Mouse (Mus musculus): ENCODE measurements around the gene 2610528A11Rik.
"Not testable (repeated sequence)": the region's sequence is repeated elsewhere in the genome, so short reads cannot be mapped to it uniquely, and the experiment has no call there.

The 2610528A11Rik gene

DNA sequence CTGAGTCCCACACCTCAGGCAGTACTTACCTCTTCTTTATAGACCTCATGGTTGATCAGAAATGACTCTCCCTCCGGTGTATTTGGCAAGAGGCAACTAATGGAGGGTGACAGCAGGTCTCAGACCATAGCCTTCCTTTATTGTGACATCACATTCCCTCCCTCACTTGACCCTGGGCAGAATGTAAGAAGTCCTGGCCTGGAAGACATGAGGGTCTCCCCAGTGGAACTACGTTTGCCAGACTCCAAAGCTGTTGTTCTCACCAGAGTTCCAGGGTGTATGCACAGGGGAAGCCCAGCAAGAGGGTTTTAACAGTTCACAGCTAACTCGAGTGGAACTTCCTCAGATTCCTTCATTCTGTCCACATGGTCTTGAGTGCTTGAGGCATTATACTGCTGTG is at the start of gene 2610528A11Rik:
Gene 2610528A11Rik, minus strand, starts transcription at position 101 of the 400 bp plus-strand sequence.
- no peak for DNase-seq

DNA sequence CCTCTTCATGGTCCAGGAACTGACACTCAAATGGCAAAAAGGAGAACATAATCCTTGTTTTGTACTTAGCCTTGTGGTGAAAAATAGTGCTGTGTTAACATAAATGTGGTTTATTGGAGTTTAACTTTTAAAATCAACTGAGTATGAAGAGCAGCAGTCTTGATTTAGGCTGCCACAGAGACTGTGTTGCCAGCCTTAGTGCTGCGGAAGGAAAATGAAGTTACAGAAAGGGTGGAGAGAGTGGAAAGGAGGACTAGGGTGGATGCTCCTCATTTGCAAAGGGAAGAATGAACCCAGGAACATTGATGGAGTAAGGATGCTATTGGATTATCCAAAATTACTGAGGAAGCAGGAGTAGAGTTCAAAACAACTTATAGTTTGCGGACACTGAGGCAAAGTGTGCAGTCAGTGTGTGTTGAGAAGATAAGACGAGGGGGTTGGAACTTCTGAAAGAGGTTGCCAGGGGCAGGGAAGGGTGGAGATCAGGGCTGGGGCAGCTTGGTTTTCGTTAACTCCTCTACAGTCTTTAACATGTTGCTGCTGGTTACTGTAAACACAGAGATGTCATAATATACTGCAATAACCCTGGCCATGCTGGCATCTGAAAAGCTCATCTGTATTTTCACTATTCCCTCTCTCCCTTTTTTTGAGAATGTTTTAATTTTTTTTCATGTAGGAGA is 49.6 kb upstream of the 2610528A11Rik start:
- DNase-seq, result no peak

DNA sequence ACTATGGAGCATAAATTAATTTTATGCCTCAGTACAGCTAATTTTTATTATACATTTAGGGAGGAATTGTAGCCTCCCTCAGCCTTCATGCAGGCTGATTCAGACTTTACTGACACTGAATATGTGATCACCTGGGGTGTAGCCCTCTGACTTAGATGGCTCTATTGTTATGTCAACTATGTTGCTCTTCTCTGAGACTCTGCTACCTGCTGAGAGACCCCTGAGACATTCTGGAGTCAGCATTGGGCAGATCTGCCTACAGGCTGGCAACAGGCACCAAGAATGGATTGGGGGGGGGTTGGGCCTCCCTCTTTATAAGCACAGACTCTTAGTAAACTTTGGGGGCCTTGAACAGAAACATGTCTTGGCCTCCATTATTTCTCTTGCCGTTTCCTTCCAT is 40.6 kb upstream of the 2610528A11Rik start:
- no peak for DNase-seq

DNA sequence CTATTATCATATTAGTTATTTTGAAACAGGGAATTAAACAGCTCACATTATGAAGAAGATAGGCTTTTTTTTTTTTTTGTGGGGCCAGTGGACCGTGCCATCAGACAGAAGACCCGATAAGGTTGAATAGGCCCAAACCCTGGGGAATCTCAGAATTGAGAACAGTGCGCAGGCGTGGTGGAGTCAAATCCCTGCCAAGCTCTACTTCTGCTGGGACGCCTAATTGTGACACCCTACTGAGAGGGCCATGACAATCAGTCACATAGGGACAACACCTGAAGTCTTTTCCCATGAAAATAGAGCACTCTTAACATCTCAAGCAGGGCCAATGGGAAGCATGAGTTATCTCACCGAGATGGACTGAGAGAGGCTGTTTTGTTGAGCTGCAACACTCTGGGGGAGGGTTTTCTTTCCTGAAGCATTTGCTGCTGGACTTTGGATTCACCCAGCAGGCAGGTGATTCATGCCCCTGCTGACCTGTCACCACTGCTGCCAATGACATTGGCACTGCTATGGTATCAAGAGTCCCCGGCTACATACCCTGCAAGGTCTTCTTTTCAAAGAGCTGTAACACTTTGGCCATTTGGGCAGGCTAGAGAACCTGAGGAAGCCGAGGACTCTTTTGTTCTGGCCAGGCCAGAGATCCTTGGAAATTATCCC is 25.4 kb upstream of the 2610528A11Rik start:
- DNase-seq, result no peak

DNA sequence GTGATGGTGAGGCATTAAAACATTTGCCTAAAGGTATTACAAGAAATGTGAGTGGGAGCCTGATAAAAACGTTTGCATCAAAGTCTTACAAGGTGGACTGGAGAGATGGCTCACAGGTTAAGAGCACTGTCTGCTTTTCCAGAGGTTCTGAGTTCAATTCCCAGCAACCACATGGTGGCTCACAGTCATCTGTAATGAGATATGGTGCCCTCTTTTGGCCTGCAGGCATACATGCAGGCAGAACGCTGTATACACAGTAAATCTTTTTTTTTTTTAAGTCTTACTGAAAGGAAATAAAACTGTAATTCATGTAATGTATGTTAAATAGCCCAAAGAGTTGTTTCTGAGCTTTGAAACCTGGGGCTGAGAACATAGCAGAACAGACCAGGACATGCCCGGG is 23.8 kb upstream of the 2610528A11Rik start:
- DNase-seq, result not testable (repeated sequence)

DNA sequence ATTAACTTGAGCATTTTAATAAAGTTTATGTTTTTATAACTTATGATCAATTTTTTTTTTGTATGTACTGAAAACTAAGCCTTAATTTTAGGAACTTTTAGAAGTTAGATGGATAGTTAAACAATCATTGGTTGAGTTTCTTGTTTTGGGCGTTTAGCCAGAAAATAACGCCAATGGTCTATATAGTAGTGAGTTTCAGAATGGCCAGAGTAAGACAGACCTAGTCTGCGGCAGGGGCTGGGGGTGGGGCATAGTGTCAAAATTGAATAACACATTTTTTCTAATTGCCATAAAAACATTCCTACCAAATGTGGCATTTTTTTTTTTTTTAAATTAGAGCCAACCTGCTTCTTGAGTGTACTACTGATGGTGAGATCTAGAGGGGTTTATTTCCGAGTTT is 22.3 kb upstream of the 2610528A11Rik start:
- DNase-seq, result no peak

DNA sequence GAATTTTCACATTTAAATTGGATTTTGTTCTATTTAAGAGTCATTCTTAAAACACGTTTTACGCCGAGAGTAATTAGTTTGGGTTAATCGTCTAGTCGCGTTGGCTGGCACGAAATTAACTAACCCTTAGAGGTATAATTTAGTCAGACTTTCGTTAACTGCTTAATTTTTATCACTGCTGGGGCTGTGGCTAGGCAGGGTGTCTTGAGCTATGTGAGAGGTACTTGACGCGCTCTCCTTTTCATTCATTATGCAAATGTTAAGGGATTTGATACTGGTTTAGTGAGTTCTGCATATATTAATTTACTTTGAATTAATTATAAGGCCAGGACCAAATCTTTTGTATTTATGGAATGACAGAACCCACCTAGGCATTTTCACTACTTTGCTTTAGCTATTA is 21.8 kb upstream of the 2610528A11Rik start:
- no peak for DNase-seq

DNA sequence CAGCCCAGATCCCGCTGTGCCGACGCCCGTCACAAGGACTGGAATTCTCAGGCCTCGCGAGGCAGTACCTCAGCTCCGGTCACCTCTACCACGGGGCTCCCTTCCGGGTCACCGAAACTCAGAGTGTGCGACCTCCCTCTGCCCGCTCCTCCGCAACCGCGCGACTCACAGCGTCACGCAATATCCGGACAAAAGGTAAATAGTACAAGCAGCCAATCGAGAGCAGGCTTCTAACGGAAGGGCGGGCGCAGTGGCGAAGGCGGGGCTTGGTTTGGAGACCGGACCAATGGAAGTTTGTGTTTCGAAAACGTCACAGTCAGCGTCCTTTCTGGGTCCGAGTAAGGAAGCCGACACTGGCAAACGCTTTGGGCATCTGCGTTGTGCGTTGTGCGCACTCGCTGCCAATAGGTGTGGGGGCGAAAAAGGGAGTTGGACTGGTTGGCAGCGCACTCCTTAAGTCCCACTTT is 21.3 kb upstream of the 2610528A11Rik start, which contains the start of gene Ghitm:
Gene Ghitm, minus strand, starts transcription at position 146 of the 467 bp plus-strand sequence.
- peak; percentile 99 for DNase-seq

DNA sequence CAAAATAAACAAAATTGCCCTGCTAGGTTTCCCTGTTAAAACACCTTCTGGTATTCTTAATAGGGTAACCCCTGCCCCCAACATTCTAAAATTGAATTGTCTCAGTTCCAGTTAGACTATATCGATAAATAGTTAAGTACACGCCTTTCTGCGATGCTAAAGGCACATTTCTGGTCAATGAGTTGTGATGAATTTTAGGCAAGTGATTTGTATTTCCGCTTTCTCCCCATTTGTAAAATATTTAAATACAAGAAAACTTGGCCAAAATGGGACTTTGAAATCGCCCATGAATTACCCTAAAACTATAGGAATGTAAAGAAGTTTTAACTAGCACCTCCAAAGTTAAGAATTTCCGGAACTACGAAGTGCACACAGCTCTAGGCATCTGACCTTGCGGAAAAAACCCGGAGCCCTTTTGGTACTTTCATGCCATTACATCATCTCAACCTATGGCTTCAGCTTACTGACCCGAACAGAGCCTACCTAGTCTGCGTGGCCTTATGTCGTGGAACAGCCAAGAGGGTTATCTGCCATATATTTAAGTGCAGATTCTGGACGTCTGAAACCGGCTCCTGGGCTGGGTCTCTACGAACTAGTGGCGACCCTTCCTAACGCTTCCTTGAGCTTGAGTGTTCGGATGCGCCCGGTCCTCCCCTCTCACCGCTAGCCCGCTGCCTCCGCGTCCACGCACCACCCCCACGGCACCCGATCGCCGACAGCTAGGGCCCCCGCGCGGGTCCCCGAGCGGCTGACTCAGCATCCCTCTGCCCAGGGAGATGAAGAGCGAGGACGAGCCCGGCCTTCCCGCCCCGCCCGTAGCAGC is 20.7 kb upstream of the 2610528A11Rik start:
- DNase-seq, result peak; percentile 30

DNA sequence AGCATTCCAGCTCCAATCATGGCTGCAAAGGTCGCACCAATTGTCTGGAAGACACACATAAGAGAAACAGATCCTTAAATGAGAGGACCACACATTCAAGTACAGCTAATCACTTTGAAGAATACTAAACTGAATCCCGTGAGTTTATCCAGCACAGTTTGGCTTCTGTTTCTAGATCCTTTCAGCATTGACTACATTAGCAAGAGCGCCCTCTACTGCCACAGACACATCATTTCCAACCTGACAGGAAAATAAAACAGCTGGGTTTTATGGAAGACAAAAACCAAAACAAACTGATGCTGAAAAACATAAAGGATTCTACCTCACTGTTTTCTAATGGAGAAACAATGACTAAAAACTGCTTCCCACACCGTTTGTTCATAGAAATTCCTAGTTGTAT is 13.8 kb upstream of the 2610528A11Rik start:
- peak; percentile 33 for DNase-seq

DNA sequence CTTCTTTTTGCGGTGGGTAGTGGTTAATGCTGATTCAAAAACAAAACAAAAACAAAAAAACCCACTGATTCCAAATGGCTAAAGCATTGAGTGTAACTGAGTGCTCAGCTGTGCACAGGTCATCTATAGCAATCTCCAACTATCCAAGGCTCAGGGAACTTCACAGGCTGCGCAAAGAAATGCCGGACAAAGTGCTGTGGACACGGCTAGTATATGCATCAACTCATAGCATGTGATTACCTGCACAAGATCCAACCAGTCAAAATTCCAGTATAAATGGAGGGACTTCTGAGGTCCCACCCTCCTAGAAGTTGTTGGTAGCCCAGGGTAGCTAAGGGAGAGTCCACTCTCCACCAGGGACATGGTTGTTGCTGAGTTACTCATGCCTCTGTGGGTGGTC is 5.4 kb upstream of the 2610528A11Rik start:
- no peak for DNase-seq

DNA sequence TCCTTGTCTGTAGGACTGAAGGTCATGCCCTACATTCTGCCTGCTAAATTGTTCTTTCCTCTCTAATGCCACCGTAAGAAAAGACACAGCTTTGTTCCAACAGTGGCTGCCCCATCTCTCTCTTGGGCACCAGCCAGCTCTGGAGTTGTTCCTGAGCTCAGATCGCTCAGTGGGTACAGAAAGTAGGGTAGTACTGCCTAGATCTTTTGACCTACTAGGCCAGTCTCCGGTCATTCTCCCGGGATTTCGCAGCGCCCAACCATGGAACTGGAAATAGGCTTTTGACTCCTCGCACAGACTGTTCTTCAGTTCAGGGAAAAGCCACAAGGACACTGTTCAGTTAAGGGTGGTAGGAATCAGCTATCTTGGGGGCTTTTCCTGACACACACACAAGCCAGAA is 891 bp downstream of the 2610528A11Rik start:
- no peak for DNase-seq

DNA sequence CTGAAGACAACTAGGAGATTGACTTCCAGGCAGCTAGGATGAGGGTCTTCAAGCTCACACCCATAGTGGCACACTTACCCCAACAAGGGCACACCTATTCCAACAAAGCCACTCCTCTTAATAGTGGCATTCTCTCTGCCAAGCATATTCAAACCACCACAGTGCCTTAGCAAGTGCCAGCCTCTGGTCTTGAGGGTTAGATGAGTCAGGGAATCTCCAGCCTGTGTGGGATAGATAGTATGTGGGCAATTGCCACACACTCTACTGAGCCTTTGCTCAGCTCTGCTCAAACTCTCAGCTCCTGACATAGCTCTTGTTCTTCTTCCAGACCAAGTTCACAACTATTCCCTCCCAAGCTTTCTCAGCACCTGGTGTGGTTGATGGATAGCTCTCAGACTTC is 2.5 kb downstream of the 2610528A11Rik start:
- DNase-seq, result no peak

DNA sequence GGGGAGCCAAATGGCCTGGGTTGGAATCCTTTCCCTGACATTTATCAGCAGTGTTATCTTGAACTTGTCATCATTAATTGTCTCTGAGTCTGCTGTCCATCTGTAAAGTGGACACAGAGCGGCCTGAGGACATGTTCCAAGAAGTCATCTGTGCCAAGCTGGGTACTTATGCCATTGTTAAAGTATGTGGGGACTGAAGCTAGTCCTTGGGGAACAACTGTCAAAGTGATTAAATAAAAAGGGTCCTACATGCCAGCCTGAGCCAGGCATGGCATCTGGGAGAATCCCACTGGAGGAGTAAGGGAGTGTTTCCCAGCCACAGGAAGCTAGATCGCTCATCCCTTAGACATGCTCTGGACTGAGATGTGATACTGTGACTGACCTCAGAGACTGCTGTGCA is 3.4 kb downstream of the 2610528A11Rik start:
- DNase-seq, result no peak

DNA sequence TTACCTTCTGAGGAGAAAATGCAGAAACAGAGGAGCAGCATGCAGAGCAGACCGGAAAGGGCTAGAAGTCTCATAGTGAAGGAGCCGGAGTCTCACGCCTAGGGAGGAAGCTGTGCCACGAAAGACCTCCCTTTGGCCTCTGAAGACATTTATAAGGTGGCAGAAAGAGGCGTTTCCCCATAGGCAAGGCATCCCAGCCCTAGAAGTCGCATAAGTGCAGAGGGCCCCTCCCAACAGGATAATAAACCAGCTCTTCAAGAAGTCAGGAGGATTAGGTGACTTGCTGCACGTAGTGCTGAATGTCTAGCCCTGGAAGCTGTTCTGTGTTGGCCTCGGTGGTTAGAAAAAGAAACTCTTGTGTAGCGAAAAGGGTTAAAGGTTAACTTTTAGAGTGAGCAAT is 3.8 kb downstream of the 2610528A11Rik start:
- DNase-seq, result no peak

DNA sequence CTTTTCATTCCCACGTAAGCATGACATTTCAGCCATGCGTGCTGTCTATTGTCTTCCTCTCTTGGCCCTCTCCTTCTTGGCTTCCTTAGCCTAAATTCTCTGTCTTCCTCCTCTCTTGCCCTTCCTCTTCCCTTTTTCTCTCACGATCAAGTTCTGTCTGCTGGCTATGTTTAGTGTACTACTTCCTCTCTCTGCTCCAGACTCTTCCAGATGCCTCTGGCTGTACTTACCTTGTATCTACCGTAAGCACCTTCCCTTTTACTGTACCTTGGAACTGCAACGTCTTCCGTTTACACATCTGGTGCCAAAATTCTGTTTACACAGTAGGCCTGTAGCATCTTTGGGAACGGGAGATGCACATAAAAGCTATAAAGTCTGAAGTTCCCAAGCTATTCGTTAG is 4.4 kb downstream of the 2610528A11Rik start:
- no peak for DNase-seq

DNA sequence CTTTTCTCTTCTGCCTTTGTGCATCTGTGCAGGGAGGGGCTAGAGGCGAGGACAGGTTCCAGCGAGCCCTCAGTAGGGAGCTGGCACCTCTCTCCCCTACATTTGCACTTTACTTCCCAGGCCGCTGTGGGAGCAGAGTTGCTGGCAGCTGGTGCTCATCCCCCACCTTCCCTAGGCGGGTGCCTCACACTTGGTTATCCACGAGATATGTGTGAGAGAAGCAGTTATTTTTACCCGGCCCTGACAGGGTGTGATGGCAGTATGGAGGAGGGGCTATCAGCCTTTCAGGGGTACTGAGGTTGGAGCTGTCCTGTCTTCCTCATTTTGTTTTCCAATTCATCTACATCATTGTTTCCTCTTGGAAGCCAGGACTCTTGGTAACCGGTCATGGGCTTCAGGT is 8.0 kb downstream of the 2610528A11Rik start:
- DNase-seq, result peak; percentile 11

DNA sequence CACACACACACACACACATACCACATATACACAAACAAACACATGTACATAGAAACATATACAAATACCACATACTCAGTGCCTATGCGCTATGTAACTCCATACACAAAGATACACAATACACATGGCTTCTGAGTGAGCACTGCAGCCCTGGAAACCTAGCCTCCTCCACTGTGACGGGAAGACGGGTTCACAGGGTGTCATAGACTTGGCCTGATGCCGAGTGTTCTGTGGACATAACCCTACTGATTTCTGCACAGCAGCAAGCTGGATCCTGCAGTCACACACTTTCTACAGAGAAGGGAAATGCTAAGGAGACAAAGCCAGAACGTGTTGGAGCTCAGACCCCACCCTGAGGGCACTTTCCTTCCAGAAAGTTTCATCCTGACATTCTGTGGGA is 9.1 kb downstream of the 2610528A11Rik start:
- DNase-seq, result no peak

DNA sequence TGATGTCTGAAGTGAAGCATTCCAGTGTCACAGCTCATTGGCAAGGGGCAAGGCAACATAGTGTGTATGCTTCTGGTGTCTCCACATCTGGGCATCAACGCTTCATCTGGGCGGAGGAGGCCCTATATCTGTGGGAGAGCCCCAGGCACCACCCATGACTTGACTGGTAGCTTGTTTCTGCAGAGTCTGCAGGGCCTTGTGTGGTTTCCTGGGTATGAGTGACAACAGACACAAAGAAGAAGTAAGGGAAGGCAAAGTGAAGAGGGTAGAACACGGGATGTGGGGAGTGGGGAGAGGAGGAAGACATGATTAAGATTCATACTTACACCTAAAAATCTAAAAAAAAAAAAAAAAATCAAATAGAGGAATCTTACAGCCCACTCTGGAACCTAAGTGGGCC is 11.3 kb downstream of the 2610528A11Rik start:
- no peak for DNase-seq

DNA sequence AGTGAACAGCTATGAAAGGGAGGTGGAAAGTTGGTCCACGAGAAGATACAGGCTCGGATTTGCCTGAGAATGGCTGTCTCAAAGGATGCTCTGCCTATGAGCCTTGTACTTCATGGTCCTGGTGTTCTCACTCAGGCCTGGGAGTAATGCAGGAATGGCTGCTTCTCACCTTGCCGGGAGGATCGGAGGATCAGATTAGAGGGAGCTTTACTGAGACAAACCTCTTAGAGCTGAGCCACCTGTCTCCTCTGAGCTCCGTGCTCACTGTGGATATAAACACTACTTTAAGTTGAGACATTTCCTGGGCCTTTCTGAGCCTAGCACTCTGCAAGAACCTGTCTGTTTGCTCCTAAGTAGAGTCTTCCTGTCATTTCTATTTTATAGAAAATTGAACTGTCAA is 12.3 kb downstream of the 2610528A11Rik start:
- no peak for DNase-seq

DNA sequence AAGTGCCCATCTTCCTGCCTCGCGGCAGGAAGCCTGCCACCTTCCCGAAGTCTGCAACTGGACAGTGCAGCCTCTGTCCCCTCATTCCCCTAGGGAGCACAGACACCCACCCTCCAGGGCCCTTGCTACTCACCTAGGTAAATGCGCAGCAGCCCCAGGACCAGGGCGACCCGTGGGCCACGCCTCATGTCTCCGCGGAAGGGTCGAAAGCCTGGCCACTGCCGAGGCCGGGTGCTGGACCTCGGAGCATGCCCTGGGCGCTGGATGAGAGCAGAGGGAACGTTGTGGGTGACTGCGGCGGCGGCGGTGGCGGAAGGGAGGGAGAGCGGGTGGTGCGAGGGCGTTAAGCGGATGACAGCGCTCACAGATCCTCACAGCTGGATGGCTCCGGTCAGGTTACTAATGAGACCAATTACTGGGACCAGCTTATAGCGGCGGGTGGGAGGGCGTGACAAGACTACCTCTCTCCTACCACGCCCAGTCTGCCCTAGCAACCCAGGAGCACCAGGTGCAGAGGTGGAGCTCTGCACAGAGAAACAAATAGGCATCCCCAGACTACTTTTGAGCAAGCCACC is 15.8 kb downstream of the 2610528A11Rik start, which contains the start of gene Cdhr1:
Gene Cdhr1, minus strand, starts transcription at position 392 of the 575 bp plus-strand sequence.
- DNase-seq, result no peak

DNA sequence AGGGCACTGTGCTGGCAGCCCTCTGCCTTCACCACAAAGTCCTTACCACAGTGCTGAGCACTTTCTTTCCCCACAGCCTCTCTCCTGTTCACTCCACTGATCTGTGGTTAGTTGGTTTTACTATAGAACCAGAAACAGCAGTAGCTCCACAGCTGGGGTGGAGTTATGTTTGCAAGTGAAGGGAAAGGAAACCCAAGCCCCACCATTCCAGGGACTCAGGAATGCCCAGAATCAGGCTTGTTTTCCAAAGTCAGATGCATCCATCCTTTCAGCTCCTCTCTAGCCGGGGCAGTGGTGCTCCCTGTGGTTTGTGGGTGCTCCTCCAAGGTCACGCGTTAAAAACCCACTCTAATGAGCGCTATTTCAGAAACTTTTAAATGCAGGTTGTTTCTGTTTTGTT is 18.3 kb downstream of the 2610528A11Rik start:
- DNase-seq, result no peak

DNA sequence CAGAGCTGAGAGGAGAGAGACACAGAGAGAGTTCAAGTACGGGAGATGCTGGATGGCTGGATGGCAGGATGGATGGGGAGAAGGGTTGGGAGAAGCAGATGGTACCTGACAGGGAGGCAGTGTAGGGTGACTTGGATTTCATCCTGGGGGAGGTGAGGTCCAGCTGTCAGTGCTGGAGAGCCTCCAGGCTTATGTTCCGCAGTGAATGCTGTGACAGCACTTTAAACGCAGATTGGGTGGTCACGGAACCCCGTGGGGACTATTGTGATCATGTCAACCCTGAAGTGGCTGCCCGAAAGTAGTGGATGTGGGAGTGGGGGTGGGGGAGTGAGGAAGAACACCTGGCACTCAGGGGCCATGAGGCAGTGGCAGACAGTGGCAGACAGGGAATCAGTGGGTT is 19.4 kb downstream of the 2610528A11Rik start:
- no peak for DNase-seq

Data from layer of hippocampus, adult 9-11 months (tissue).